Mouse (Mus musculus) T-helper 1 cell (primary cell): ENCODE data around the gene Rhbdd2.

Experiments
- in situ Hi-C: fragments of 300-600 bp; cut with MboI, MseI; formaldehyde crosslinking; loops from one replicate; pipeline ENCODE4 v1.15.1; 2025; ENCODE audit warnings: high pct_unique_total_duplicates

Rhbdd2 gene

GRCm38 (mm10) chr5:135680967-135681545, 48.6 kb downstream of the Rhbdd2 start:
- in situ Hi-C loops = loop anchor here (5.0 kb wide), 1 partner anchor 34 kb away; no protein-coding TSS in a partner anchor

GRCm38 (mm10) chr5:135682009-135682408, 49.6 kb downstream of the Rhbdd2 start:
- in situ Hi-C loops = loop anchor here (5.0 kb wide), 1 partner anchor 35 kb away; no protein-coding TSS in a partner anchor

- in situ Hi-C loops = loop anchor here (5.0 kb wide), 1 partner anchor 36 kb away; no protein-coding TSS in a partner anchor
Observed at GRCm38 (mm10) chr5:135682942-135683570, 50.6 kb downstream of the Rhbdd2 start.

- in situ Hi-C loops = no loop called here
Observed at GRCm38 (mm10) chr5:135690401-135690800, 58.0 kb downstream of the Rhbdd2 start.

GRCm38 (mm10) chr5:135691266-135691665, 58.8 kb downstream of the Rhbdd2 start:
- in situ Hi-C loops = no loop called here

GRCm38 (mm10) chr5:135693281-135693853, 60.9 kb downstream of the Rhbdd2 start:
- in situ Hi-C loops = no loop called here

- in situ Hi-C loops = no loop called here
Observed at GRCm38 (mm10) chr5:135695277-135695721, 62.9 kb downstream of the Rhbdd2 start.
